Mouse (Mus musculus) bone marrow, adult 2 months (tissue): ENCODE results near the gene Prdm16. TPM values are rescaled to one million over a fixed set of nuclear protein-coding genes. Genes with fewer than 3 reads are reported as not detected.

ENCODE experiments used
- H3K27ac ChIP-seq: fragments of 200-500 bp; 2 replicates; pipeline ENCODE4 v1.5.1; 2012; ENCODE audit warnings: low read depth, mild to moderate bottlenecking, control low read depth, inconsistent platforms, low read length; ENCODE audit not compliant: control insufficient read depth, poor library complexity, insufficient read depth
- H3K4me1 ChIP-seq: fragments of 200-500 bp; 2 replicates; pipeline ENCODE4 v1.6.1; 2011; ENCODE audit warnings: low read length; ENCODE audit not compliant: control insufficient read depth, insufficient read depth
- H3K4me3 ChIP-seq: fragments of 200-500 bp; replicated peaks from 2 replicates; pipeline ENCODE3; 2011; ENCODE audit warnings: mild to moderate bottlenecking, low read depth, low read length, control low read depth; ENCODE audit not compliant: control insufficient read depth
- CTCF ChIP-seq: fragments of 200-500 bp; IDR thresholded peaks from 2 replicates; pipeline ENCODE4 v1.5.1; 2011; ENCODE audit warnings: low read length, control low read depth; ENCODE audit not compliant: control insufficient read depth, insufficient read depth
- POLR2A ChIP-seq: fragments of 200-500 bp; IDR thresholded peaks from 2 replicates; pipeline ENCODE4 v1.6.1; 2011; ENCODE audit warnings: low read depth, mild to moderate bottlenecking, control low read depth, low read length, borderline replicate concordance; ENCODE audit not compliant: control insufficient read depth
- WGBS: fragments of 180-500 bp; shearing (Covaris S2); methylation state at CpG from one replicate; pipeline ENCODE4 v1.1.7; 2018; 5-methylcytosine and 5-hydroxymethylcytosine counted together
- polyA plus RNA-seq: library from polyadenylated mRNA; stranded (reverse); fragments of >200 nt; gene quantifications from 2 replicates; pipeline ENCODE4 v1.2.4, GENCODE M21; 2011; ENCODE audit warnings: low replicate concordance; ENCODE audit not compliant: missing spikeins, insufficient read depth, insufficient read length

Gene Prdm16
- polyA plus RNA-seq, 1 experiment: 0.70 TPM

DNA sequence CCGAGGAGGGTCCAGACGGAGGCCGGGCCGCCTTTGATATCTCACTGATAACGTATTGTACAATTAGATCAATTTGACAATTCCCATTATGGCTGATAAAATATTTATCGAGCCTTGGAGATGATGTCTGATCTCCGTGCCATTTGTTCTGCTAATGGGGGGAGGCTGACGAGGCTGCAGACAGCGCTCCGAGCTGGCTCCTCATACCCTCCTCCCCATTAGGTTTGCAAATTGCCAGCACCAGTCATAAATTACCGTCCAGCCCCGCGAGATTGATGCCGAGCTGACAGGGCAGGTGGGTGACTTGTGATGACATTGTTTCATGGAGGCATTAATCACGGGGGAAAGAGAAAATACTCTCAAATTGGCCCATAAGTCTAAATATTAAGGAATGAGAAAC, 67.9 kb downstream of the Prdm16 start:
- no peak overlapping the region for H3K4me3 ChIP-seq
- no peaks in the 10 kb centered on the region for H3K4me1 ChIP-seq
- TF ChIP-seq CTCF (no peak), POLR2A (no peak)
- H3K27ac ChIP-seq: no peak overlapping the region
- WGBS: 91% methylated on average over 15 of the region's 15 CpGs

DNA sequence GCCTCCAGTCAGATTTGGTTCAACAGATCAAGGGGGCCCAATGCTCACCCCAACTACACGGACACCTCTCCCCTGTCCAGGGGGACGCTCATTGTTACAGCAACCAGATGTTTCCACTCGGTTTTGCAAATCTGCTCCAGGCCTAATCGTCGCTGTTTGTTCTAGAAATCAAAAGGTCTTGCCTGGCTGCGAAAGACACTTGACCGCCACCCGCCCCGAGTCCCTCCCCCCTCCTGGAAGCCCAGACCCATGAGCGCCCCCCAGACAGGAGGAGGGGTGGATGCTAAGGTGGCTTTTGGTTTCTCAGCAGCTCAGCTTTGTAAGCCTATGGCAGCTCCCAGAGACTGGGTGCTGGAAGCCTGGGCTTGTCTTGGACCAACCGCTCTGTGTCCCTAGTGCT, 68.7 kb downstream of the Prdm16 start:
- Histone ChIP-seq H3K4me3 (no peak overlapping the region), H3K4me1 (no peaks in the 10 kb centered on the region), H3K27ac (no peak overlapping the region)
- 84% methylated on average over 11 of the region's 11 CpGs for WGBS
- TF ChIP-seq CTCF (no peak), POLR2A (no peak)

DNA sequence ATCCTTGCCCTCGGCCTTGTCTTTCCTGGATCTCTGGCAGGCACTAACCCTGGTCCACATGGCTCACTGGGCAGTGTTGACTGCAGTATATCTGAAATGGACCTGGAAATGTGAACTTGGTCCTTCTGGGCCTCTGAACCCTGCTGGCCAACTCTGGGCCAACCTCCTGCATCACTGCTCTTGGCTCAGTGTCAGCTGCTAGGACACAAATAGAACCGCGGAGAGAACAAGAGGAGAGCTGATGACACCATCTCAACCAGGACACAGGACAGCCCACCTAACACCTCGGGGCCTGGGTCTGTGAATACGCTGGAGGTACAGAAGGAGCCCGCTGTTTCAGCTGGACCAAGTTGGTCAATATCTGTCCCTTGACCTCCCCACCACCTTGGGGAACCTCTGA, 73.5 kb downstream of the Prdm16 start:
- no peaks in the 10 kb centered on the region for H3K4me1 ChIP-seq
- no peak overlapping the region for H3K27ac ChIP-seq
- no peak overlapping the region for H3K4me3 ChIP-seq
- 66% methylated on average over 6 of the region's 6 CpGs for WGBS
- TF ChIP-seq CTCF: no peak

DNA sequence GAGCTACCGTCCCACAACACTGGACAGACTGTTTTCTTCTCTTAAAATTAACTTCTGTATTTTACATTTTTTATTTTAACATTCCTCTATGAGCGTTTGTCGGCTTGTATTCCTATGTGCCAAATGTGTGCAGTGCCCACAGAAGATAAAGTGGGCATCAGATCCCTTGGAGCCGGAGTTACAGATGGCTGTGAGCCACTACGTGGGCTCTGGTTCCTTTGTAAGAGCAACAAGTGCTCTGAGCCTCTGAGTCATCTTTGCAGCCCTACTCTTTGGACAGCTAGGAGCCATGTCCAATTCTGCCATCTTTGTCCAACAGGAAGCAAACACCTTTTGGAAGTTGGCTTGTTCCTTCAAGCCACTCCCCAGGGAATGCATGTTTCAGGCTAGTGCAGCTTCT, 78.6 kb downstream of the Prdm16 start:
- TF ChIP-seq CTCF (no peak), POLR2A (no peak)
- Histone ChIP-seq H3K27ac (no peak overlapping the region), H3K4me1 (no peaks in the 10 kb centered on the region), H3K4me3 (no peak overlapping the region)
- 82% methylated on average over 5 of the region's 5 CpGs for WGBS

DNA sequence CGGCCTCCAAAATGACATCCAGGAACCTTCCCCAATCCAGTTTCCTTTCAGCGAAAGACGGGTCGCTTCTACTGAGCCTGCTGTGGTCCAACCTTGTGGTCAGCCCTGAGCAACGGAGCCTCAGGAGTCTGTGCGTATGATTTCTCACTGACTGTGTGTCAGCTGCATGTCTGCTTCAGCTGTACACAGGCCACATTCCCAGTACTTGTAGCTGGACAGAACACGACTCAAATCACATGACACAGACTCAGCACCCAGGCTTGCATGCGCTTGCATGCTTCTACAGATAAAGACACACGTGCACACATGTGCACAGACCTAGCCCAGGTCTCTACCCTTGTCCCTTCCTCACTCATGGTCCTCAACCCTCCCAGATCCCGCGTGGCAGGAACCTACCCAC, 79.5 kb downstream of the Prdm16 start:
- TF ChIP-seq POLR2A (no peak), CTCF (no peak)
- H3K4me3 ChIP-seq: no peak overlapping the region
- WGBS: 60% methylated on average over 11 of the region's 11 CpGs
- H3K4me1 ChIP-seq: no peaks in the 10 kb centered on the region
- H3K27ac ChIP-seq: no peak overlapping the region

DNA sequence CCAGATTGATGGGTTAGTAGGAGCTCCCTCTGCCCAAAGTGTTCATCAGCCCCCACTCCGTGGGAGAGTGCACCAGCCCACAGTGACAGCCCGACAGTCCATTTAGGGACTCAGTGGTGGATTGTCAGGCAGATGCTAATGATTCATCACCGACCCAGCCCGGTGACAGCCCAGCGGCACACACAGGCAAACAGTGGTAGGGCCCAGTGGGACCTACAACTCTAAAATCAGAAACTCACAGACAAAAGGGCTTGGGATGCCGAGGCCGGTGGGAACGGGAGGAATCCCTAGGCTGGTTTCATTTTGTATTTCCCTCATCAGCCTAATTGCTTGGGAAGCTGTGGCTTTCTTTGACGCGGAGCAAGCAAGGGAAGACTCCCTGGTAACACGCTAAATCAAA, 80.3 kb downstream of the Prdm16 start:
- H3K4me3 ChIP-seq: no peak overlapping the region
- H3K4me1 ChIP-seq: no peaks in the 10 kb centered on the region
- 86% methylated on average over 11 of the region's 11 CpGs for WGBS
- no peak overlapping the region for H3K27ac ChIP-seq
- TF ChIP-seq CTCF (no peak), POLR2A (no peak)

DNA sequence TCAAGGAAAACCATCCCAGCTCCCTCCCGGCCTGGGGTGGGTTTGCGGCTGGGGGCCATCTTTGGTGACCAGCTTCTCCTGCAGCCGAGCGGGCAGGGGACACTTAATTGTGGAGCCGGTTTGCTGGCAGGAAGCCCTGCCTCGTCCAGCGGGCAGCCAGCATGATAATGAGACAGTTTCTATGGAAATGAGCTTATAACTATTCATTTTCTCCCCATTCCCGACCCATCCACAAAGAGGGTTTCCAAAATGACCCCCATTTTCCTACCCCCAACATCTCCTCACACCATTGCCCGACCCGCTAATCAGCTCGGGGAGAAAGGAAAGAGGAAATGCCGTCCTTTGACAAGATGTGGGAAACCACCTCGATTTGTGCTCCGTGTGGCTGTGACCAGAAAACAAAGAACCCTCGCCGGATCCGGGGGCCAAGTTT, 86.7 kb downstream of the Prdm16 start:
- TF ChIP-seq CTCF: no peak
- TF ChIP-seq POLR2A: no peak
- H3K27ac ChIP-seq: no peak overlapping the region
- H3K4me1 ChIP-seq: no peaks in the 10 kb centered on the region
- H3K4me3 ChIP-seq: no peak overlapping the region
- WGBS: 1% methylated on average over 17 of the region's 17 CpGs

DNA sequence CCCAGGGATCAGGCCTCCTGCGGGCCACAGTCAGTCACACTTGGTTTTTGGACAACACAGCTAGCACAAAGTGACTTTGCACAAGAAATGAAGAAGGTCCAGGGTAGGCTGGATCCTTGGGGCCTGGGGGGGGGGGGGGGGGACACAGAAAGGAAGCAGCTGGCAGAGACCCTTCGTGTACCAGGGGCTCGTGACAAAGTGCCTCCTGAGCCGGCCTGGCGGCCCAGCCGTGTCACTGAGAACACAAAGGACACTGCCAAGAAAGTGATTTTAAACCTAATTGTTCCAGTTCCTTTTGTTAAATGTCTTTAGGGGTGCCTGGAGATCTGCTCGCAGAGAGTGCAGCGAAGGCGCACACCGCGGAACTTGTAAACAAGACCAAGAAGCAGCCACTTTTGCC, 87.2 kb downstream of the Prdm16 start:
- Histone ChIP-seq H3K4me3 (no peak overlapping the region), H3K27ac (no peak overlapping the region), H3K4me1 (no peaks in the 10 kb centered on the region)
- WGBS: 28% methylated on average over 11 of the region's 11 CpGs
- no peak for TF ChIP-seq POLR2A
- no peak for TF ChIP-seq CTCF

DNA sequence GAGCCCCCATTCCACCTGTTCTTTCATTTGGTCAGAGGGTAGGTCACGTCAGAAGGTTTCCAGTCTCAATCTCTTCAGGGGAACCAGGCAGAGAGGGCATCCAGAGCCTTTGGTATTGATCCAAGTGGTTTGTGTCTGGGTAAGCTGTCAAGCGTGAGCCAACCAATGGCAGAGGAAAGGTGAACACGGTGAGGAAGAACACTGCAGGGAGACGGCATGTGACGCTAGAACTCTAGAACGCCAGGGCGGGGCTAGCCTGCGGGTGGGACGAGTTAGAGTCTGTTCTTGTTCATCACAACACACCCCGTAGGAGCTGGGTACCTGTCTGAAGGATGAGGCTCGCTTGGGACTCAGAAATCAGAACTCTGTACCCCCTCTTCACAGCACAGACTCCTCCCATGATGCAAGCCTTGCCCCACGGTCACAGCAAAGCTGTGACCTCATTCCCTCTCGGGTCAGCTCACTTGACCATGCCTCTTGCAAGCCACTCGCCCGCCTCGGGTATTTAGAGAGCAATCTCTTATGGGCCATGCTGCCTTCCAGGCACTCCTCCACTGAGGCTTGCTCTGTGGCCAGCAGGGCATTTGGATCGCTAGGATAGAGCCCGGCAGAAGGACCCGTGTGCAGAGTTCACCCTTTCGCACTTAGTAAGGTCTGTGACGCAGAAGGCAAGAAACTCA, 89.4 kb downstream of the Prdm16 start:
- WGBS: 84% methylated on average over 21 of the region's 21 CpGs
- Histone ChIP-seq H3K27ac (no peak overlapping the region), H3K4me3 (no peak overlapping the region), H3K4me1 (no peaks in the 10 kb centered on the region)
- TF ChIP-seq POLR2A (no peak), CTCF (no peak)
